Mouse (Mus musculus): ENCODE results near the gene Fyn.

- TF ChIP-seq POLR2A (IDR thresholded peaks at IDR 0.05; ENCODE audit: control insufficient read depth, extremely low read depth, insufficient read depth, low read length, poor library complexity) (no peak), CTCF (IDR thresholded peaks at IDR 0.05; ENCODE audit: borderline replicate concordance, control insufficient read depth, extremely low read depth, insufficient read depth, low read length, poor library complexity) (no peak)
These were observed 46.5 kb upstream of the Fyn start for GRCm38 (mm10) chr10:39322143-39322542.
